Mouse (Mus musculus): ENCODE data around the gene Dbh. TPM values are rescaled to one million over a fixed set of nuclear protein-coding genes. Genes with fewer than 3 reads are reported as not detected.

Gene Dbh
- total and polyA plus RNA-seq, 3 experiments: not detected

- H3K9me3 ChIP-seq (replicated peaks; ENCODE audit: insufficient read depth, low read length): no peaks in the 10 kb centered on the region
- H3K79me2 ChIP-seq (ENCODE audit: control insufficient read depth, insufficient read depth, low read length, poor library complexity): no peaks in the 10 kb centered on the region
- H3K4me3 ChIP-seq (ENCODE audit: control insufficient read depth in 1 of 2, insufficient read depth in 1 of 2, low read depth in 2 of 2, low read length in 2 of 2): no peak overlapping the region
- H3K36me3 ChIP-seq (ENCODE audit: control insufficient read depth in 1 of 2, insufficient read depth in 2 of 2, low read length in 2 of 2): no peaks in the 10 kb centered on the region
- peaks cover 22 to 32% of the 10 kb centered on the region in 2 experiments for H3K27me3 ChIP-seq (ENCODE audit: control insufficient read depth in 1 of 2, insufficient read depth in 2 of 2, low read length in 2 of 2)
- DNase-seq (ENCODE audit: low read depth, low spot score): no peak
- H3K4me1 ChIP-seq (ENCODE audit: control insufficient read depth in 1 of 2, insufficient read depth in 2 of 2, low read length in 2 of 2): no peaks in the 10 kb centered on the region
- no peak overlapping the region for H3K27ac ChIP-seq (ENCODE audit: control insufficient read depth, low read depth, low read length)
- no peak overlapping the region for H3K9ac ChIP-seq (ENCODE audit: control insufficient read depth, low read depth, low read length, poor library complexity, severe bottlenecking)
- TF ChIP-seq E2F4 (IDR thresholded peaks at IDR 0.05; ENCODE audit: borderline replicate concordance, low read depth, low read length): no peak
- TF ChIP-seq ELF1 (IDR thresholded peaks at IDR 0.05; ENCODE audit: low read depth, low read length): no peak
- no peak for TF ChIP-seq UBTF (IDR thresholded peaks at IDR 0.05; ENCODE audit: borderline replicate concordance, insufficient read depth, low read depth, low read length)
- TF ChIP-seq CHD2 (IDR thresholded peaks at IDR 0.05; ENCODE audit: low read length): no peak
- no peak for TF ChIP-seq RCOR1 (IDR thresholded peaks at IDR 0.05; ENCODE audit: low read depth, low read length)
- no peak for TF ChIP-seq ZKSCAN1 (IDR thresholded peaks at IDR 0.05; ENCODE audit: low read depth, low read length)
These were observed 9.2 kb downstream of the Dbh start for GRCm38 (mm10) chr2:27174242-27174641.

GRCm38 (mm10) chr2:27175696-27176267 is 10.7 kb downstream of the Dbh start:
- no peaks in the 10 kb centered on the region for H3K36me3 ChIP-seq (ENCODE audit: control insufficient read depth in 1 of 2, insufficient read depth in 2 of 2, low read length in 2 of 2)
- no peak for DNase-seq (ENCODE audit: low read depth, low spot score)
- no peak overlapping the region for H3K9ac ChIP-seq (ENCODE audit: control insufficient read depth, low read depth, low read length, poor library complexity, severe bottlenecking)
- peaks cover 19 to 24% of the 10 kb centered on the region in 2 experiments for H3K27me3 ChIP-seq (ENCODE audit: control insufficient read depth in 1 of 2, insufficient read depth in 2 of 2, low read length in 2 of 2)
- H3K4me3 ChIP-seq (ENCODE audit: control insufficient read depth in 1 of 2, insufficient read depth in 1 of 2, low read depth in 2 of 2, low read length in 2 of 2): no peak overlapping the region
- no peaks in the 10 kb centered on the region for H3K79me2 ChIP-seq (ENCODE audit: control insufficient read depth, insufficient read depth, low read length, poor library complexity)
- H3K9me3 ChIP-seq (replicated peaks; ENCODE audit: insufficient read depth, low read length): no peaks in the 10 kb centered on the region
- TF ChIP-seq TCF12 (IDR thresholded peaks at IDR 0.05; ENCODE audit: low read depth, low read length) (no peak), ETS1 (IDR thresholded peaks at IDR 0.05; ENCODE audit: low read depth, low read length) (no peak), NELFE (IDR thresholded peaks at IDR 0.05; ENCODE audit: low read depth, low read length) (no peak), TAL1 (IDR thresholded peaks at IDR 0.05; ENCODE audit: low read length) (no peak), NRF1 (IDR thresholded peaks at IDR 0.05; ENCODE audit: insufficient read depth, low read depth, low read length, poor library complexity, severe bottlenecking) (no peak), ZC3H11A (IDR thresholded peaks at IDR 0.05; ENCODE audit: low read depth, low read length) (no peak), POLR2AphosphoS5 (IDR thresholded peaks at IDR 0.05; ENCODE audit: borderline replicate concordance, low read depth, low read length) (no peak), GATA1 (IDR thresholded peaks at IDR 0.05; ENCODE audit: low read depth, low read length) (no peak), USF1 (IDR thresholded peaks at IDR 0.05; ENCODE audit: low read depth, low read length) (no peak), POLR2AphosphoS2 (IDR thresholded peaks at IDR 0.05; ENCODE audit: low read length) (no peak), HCFC1 (IDR thresholded peaks at IDR 0.05; ENCODE audit: low read depth, low read length) (no peak), MEF2A (IDR thresholded peaks at IDR 0.05; ENCODE audit: extremely low read depth, insufficient replicate concordance, low read depth, low read length, poor library complexity, severe bottlenecking) (no peak), CHD1 (IDR thresholded peaks at IDR 0.05; ENCODE audit: low read depth, low read length) (no peak), POLR2A (IDR thresholded peaks at IDR 0.05; ENCODE audit: control insufficient read depth in 1 of 2, insufficient read depth in 1 of 2, low read depth in 1 of 2, low read length in 2 of 2, poor library complexity in 1 of 2) (no peak), ZNF384 (IDR thresholded peaks at IDR 0.05; ENCODE audit: low read depth, low read length) (no peak), RAD21 (IDR thresholded peaks at IDR 0.05; ENCODE audit: low read depth, low read length) (no peak), MYB (IDR thresholded peaks at IDR 0.05; ENCODE audit: low read depth, low read length) (no peak), MYC (IDR thresholded peaks at IDR 0.05; ENCODE audit: low read depth, low read length) (no peak), CTCF (IDR thresholded peaks at IDR 0.05 in 2 of 3, conservative IDR thresholded peaks at IDR 0.05 in 1 of 3; ENCODE audit: control insufficient read depth in 1 of 3, insufficient read depth in 1 of 3, low read depth in 2 of 3, low read length in 3 of 3, poor library complexity in 1 of 3, severe bottlenecking in 1 of 3) (no peak), UBTF (IDR thresholded peaks at IDR 0.05; ENCODE audit: borderline replicate concordance, insufficient read depth, low read depth, low read length) (no peak)
- no peak overlapping the region for H3K27ac ChIP-seq (ENCODE audit: control insufficient read depth, low read depth, low read length)
- H3K4me1 ChIP-seq (ENCODE audit: control insufficient read depth in 1 of 2, insufficient read depth in 2 of 2, low read length in 2 of 2): no peaks in the 10 kb centered on the region

Measured in MEL (cell line).